Mouse (Mus musculus): ENCODE measurements around the gene Crebrf. TPM values are rescaled to one million over a fixed set of nuclear protein-coding genes. Genes with fewer than 3 reads are reported as not detected.
A peak's percentile ranks its signal among the peaks of the same experiment; 100 is the strongest.

Crebrf gene
- 10 to 100 TPM; 26.4 to 30.1 TPM for total RNA-seq (2021)

DNA sequence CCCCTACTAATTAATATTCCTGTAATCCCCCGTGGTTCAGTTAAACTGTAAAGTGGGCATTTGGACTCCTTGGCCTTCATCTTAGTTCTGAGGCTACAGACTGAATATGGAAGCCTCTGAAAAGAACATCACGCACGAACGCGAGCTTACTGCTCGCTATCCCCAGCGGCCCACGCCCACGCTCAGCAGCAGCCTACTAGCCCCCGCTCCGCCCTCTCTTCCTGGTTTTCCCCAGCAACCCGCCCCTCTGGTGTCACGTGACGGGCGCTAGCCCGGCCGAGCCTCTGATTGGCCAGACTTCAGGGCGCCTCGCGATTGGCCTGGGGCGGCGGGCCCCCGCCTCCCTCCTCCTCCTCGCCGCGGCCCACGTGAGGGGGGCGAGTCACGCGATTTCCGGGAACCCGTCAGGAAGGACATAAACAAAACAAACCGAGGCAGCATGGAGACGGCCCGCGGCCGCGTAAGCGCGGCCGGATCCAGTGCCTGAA is at the start of gene Crebrf:
Crebrf (plus strand) TSS at position 380 of the 488 bp plus-strand sequence.
- DNase-seq (ENCODE audit: extremely low spot score in 1 of 2, low spot score in 2 of 2): peak; percentile 97 to 100
- intact Hi-C loops (cut with DNase I): loop anchor here (5.0 kb wide), 1 partner anchor 67 kb away; the partner anchor contains the start of gene Bnip1

DNA sequence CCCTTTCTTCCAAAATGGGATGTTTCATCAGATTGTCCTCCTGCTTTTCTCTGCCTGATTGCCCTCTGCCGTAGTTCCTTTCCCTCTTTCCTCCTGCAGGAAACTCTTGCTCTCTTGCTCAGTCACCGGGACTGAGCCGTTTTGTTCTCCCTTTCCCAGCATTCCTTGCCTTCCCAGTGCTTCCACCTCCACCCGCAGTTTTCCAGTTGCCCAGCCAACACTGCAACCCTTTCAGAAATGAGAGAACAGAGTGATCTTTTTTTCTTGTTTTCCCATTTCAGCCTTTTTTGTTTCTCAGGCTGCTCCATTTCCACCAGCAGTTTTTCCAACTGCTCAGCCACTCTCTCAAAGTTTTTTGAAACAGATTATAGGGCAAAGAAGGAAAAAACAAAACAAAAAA is 44.2 kb upstream of the Crebrf start:
- intact Hi-C loops (cut with DNase I): no loop called here
- DNase-seq (ENCODE audit: extremely low spot score in 1 of 2, low spot score in 2 of 2): no peak

DNA sequence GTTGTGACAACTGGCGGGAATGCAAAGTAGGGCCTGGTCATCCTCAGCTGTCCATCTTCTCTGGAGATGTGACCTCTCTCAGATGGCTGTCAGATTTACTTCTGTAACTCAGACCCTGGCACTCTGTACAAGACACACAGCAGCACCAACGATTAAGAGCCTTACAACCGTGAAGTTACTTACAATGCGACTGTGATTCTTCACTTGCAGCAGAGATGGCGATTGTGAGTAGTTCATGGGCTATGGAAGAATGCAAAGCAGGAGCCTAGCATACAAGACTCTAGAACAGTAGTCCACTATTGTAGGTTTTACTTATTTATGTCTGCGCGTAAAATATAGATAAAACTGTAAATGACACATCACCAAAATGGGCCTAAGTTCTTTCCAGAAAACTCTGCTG is 39.6 kb upstream of the Crebrf start:
- intact Hi-C loops (cut with DNase I): no loop called here
- DNase-seq (ENCODE audit: extremely low spot score in 1 of 2, low spot score in 2 of 2): no peak

DNA sequence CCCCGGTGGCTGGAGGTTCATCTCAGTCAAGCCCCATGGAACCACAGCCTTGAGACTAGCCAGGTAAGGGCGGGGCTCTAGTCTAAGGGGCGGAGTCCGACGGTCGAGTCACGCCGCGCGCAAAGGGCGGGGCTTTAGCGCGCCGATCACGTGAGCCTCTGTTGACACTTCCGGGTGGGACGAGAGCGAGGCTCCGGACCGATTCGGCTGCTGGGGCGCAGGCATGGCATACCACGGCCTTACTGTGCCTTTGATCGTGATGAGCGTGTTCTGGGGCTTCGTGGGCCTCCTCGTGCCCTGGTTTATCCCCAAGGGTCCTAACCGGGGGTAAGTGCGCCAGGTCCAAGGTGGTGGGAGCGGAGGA is 39.2 kb upstream of the Crebrf start:
- intact Hi-C loops (cut with DNase I): no loop called here
- peak; percentile 85 to 93 for DNase-seq (ENCODE audit: extremely low spot score in 1 of 2, low spot score in 2 of 2)

DNA sequence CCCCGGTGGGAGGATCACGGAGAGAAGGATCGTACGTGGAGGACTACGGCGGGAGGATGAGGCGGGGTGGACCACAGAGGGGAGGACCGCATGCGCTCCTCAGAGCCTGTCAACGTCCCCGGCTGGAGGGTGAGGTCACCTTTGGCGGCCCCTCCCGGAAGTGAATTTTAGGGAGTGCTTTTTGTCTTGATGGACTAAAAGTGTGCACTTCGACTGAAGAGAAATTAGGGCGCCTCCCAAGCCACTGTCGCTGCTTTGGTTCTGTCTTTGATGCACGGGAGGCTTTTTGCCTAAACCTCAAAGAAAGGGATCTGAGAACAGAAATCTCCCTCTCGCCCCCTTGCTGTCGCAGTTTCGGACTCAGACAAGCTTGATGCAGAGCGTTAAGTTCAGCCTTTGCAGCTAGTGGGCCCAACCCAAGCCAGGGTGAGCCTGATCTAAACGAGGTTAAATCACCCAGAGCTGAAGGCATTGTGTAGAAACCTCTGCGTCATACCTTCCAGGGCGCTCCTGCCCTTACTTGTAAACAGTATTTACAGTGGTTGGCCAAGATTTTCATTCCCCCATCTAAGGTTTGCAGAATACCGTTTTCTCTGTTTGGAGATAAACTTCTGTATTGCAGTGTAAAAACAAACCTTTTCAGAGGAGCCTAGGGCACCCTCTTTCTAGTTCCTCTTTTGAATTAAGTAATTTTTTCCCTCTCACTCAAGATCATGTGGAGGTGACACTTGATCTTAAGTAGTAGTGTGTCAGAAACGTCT is 38.7 kb upstream of the Crebrf start:
- peak in 1 of 2 experiments; percentile 81 for DNase-seq (ENCODE audit: extremely low spot score in 1 of 2, low spot score in 2 of 2)
- intact Hi-C loops (cut with DNase I): no loop called here

DNA sequence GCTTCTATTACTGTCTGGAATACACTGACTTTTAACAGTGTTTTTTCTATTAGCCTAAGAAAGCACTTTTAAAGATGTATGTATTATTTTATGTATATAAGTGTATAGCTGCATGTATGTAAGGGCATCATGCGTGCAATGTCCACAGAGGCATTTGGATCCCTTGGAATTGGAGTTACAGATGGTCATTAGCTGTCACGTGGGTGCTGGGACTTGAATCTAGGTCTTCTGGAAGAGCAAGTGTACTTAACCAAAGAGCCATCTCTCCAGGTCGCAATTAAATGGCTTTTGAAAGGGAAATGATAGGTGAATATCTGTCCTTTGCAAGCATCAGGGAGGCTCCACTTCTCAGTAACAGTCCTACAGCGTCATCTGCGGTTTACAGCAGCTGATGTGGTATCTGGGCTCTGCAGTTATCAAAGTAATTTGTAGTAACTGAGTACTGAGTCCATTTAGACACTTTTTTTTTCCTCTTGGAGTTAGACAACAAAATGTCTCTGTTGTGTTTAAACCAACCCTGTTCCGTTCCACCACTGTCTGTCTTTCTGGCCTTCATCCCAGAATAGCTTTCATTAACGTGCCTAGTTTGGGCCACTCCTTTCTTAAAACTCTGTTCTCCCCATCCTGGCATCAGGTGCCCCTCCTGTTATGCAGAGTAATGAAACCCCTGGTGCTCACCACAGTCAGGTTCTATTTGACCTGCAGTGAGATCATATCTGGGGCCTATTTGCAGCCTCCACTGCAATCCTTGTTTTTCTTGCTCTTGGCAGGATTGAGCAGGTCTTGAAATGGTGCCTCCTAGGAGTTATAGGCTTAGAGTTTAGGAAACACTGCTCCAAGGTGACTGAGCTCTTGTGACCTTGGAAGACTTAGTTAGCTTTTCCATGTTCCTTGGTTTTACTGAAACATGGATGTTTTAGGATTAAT is 37.5 kb upstream of the Crebrf start:
- DNase-seq (ENCODE audit: extremely low spot score in 1 of 2, low spot score in 2 of 2): no peak
- intact Hi-C loops (cut with DNase I): no loop called here

DNA sequence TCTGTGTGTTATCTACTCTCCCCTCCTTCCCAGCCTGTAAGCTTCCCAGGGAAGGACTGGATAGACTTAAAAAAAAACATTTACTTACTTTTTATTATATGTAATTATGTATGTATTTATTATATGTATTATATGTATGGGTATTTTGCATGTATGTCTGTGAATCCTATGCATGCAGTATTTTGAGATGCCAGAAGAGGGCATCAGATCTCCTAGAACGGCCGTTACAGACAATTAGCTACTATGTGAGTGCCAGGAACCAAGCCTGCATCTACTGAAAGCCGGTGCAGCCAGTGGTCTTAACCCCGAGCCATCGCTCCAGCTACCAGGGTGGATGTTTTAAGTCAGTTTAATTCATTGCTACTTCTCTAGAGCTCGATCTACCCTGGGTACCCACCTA is 34.2 kb upstream of the Crebrf start:
- no peak for DNase-seq (ENCODE audit: extremely low spot score in 1 of 2, low spot score in 2 of 2)
- intact Hi-C loops (cut with DNase I): no loop called here

DNA sequence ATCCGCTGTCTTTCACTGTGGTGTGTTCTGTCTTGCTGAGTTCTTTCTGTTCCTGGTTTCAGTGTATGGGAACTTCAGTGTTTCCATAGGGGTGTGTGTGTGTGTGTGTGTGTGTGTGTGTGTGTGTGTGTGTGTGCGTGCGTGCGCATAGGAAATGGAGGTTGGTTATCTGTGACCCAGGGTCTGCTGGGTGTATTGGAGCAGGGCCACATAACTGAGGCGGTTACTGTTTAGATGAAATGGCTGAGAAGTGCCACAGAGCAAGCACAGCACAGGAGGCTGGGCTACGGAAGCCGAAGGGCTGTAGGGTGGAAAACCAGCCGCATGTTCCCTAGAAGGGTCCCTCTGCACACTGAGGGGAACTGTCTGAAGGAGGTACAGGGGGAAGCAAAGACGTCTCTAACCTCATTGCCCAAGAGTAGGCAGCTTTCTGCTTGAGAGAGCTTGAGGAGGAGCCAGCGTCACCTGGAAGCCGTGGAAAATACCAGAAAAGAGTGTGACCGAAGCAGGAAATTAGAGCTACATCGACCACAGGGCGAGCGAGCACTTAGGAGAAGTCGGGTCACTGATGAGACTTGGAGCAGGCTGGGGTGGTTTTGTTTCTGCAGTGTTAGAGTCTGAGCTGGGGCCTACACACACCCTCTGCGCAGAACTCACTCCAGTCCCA is 29.0 kb upstream of the Crebrf start:
- intact Hi-C loops (cut with DNase I): no loop called here

DNA sequence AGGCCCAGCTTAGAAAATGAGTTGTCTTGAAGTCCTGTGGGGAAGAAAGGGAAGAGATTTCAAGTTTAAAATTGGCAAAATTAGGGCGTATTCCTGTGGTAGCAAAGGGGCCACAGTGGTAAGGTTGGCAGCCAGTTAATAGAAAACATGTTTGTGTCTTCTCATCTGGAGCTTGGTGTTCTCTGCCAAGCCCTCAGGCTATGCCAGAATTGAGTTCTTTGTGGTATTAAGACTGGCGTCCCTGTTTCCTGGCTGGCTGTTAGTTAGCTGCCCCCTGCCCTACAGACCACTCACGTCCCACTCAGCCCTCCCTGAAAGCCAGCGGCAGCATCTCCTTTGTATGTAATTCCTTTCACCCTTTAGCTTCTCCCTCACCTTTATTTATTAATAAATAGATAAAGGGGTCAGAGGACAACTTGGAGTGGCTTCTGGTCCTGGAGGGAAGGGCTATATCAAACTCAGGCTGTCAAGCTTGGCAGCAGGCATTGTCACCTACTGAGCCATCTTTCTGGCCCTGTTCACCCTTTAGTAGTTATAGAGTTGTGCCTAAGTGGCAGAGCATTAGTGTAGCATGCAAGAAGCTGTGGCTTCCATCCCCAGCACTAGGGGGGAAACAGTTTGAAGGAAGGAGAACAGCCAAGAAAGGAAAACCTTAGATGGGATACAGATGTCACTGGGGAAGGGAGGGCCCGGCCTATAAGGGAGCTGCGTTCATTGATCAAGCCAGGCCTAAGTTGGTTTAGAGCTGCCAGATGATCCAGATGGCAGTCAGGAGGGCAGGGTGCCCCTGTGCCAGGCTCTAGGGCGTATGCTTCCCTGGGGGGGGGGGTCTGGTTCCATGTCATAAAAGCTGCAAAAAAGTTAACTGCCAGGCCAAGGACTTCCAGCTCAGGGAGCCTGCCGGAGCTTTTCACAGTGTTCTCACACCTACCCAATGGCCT is 26.4 kb upstream of the Crebrf start:
- intact Hi-C loops (cut with DNase I): no loop called here
- DNase-seq (ENCODE audit: extremely low spot score in 1 of 2, low spot score in 2 of 2): peak in 1 of 2 experiments; percentile 37

More for the DNA sequence above, 29.0 kb upstream of the Crebrf start:
- no peak for DNase-seq (ENCODE audit: extremely low spot score in 1 of 2, low spot score in 2 of 2)

DNA sequence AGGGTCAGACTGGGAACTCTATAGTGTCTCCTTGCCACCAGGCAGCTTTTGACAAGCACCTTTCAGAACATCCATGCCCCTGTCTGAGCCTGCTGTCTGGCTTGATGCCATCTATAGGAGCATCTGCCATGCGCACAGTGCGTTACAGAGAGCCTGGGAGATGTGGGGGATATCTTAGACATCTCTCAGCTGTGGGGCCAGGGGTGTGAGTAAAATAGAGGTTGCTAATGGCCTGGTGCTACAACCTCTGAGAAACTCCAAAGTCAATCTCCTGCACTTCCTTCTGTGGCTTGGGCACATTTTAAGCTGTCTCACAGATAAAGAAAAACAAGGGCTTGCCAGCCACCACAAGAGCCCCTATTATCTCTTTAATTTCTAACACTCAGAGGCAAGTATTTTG is 25.6 kb upstream of the Crebrf start:
- intact Hi-C loops (cut with DNase I): no loop called here
- no peak for DNase-seq (ENCODE audit: extremely low spot score in 1 of 2, low spot score in 2 of 2)

DNA sequence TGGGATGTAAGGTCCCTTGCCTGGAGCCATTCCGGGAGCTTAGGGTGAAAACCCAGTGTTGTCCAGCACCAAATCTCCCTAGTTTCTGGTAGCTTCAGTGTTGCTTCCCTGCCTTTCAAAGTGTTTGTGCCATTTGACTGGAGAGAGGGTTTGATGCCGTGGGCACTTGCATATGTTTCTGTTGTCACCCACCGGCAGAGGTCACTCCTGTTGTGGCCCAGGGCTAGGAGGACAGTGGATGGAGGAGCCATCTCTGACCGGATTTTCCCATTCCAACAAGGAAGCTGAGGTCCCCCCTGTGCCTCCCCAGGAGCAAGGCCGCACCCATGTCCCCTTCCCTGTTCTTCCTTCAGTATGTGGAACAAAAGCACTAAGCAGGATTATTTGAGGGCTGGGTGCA is 25.2 kb upstream of the Crebrf start:
- DNase-seq (ENCODE audit: extremely low spot score in 1 of 2, low spot score in 2 of 2): no peak
- intact Hi-C loops (cut with DNase I): no loop called here

DNA sequence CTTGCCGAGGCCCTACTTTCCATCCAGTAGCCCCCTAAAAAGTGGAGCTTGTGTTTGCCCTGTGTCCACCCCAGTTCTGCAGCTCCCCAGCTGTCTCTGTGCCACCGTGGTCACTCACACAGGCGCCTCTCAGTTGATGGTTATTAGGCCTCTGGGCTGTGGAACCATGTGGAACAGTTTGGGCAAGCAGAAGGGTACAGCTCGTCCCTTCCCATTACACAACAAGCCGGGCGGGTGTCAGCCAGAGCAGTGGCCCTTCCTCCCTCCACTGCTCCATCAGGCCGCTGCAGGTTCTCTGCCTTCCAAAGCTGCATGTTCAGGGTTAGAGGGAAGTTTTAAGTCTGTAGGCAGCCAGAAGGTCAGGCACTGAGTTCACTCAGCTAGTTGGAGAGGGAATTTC is 24.3 kb upstream of the Crebrf start:
- intact Hi-C loops (cut with DNase I): no loop called here
- no peak for DNase-seq (ENCODE audit: extremely low spot score in 1 of 2, low spot score in 2 of 2)

DNA sequence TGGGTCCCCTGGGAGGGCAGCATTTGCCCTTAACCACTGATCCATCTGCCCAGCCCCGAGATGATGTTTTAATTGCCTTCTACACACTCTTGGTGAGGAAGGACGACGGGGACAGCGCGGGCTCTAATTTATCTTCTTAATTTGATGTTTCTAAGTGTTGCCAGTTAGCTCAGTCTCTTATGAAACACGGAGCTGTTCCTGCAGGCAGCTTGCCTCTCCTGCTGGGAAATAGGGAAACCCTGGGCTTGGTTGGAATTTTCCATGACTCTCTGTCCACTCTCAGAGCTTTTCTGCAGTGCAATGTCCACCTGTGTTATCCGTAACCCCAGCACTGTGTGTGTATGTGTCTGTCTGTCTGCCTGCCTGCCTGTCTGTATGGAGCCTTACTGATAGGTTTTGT is 22.0 kb upstream of the Crebrf start:
- no peak for DNase-seq (ENCODE audit: extremely low spot score in 1 of 2, low spot score in 2 of 2)
- intact Hi-C loops (cut with DNase I): no loop called here

DNA sequence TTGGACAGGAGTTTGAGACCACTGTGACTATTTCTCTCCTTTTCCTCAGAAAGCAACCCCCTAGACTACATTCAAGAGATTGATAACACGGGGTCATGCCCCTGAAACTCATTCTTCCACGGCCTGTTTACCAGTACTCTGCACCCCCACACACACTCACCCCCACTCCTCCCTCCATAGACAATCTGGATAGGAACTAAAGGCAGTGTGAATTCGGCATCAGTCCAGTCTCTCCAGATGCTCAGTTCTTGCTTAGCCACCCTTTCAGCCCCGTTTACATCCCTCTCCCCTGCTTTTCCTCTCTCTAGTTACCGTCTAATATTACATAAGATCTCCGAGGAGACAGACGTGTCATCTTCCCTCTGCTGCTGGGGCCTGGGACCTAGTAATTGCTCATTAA is 21.3 kb upstream of the Crebrf start:
- intact Hi-C loops (cut with DNase I): no loop called here
- DNase-seq (ENCODE audit: extremely low spot score in 1 of 2, low spot score in 2 of 2): no peak

DNA sequence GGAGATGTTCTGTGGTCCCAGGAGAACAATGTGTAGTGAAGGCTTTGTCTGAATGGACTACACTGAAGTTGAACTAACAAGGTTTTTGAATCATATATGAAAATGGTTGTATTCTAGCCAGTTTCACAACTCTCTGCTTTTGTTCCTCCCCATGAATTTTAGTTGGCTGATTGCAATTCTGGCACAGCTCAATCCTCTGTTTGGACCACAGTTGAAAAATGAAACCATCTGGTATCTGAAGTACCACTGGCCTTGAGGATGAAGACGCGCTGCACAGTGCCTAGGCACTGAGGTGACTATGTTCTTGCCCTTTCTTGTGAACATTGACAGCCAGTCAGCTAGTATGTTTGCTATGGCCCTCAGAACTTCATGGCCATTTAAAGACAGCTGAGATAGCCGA is 20.3 kb upstream of the Crebrf start:
- DNase-seq (ENCODE audit: extremely low spot score in 1 of 2, low spot score in 2 of 2): no peak
- intact Hi-C loops (cut with DNase I): no loop called here

DNA sequence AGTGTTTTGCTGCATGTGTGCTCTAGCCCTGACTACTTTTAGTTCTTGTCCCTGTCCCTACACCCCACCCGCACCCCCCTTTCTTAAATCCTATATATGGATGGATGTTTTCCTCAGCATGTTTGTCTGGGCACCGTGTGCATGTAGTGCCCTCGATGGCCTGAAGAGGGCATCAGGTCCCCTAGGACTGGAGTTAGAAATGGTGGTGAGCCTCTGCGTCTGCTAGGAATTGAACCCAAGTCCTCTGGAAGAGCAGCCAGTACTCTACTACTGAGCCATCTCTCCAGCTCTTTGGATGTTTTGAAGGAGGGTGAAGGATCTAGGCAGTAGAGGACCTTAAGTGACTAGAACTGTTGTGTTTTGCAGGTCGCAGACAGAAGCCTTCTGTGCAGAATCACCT is 16.6 kb upstream of the Crebrf start:
- no peak for DNase-seq (ENCODE audit: extremely low spot score in 1 of 2, low spot score in 2 of 2)
- intact Hi-C loops (cut with DNase I): no loop called here

DNA sequence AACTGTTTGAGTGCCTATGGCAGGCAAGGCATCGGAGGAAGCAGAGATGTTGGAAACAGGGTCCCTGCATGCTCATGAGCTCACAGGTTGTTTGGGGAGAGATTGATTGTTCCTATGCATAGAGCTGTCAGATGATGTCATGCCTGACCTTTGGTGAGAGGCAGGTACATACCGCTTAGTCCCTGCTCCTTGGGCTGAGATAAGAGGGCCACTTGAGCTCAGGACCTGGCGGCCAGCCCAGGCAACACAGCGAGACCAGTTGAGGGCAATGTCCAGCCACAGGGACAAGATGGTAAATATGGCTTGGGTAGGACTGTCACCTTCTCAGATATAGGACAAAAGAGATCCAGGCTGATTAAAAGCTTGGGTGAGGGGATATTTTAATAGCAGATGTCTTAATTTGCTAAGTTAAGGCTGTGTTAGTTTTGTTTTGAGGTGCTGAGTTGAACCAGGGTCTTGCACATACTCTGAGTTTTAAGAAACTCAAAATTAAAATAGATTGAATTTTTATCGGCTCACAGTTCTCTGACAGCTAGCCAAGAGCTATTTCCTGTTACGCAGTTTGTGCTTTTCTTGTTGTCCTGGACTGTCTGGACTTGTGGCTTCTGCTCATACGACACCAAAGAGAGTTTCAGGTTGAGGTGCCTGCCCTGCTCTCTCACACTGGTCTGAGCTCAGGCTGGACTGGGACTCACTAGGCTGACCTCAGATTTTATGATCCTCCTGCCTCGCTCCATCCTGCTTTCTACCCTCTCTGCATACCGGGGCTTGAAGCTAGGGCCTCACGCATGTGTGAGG is 15.4 kb upstream of the Crebrf start:
- intact Hi-C loops (cut with DNase I): no loop called here

DNA sequence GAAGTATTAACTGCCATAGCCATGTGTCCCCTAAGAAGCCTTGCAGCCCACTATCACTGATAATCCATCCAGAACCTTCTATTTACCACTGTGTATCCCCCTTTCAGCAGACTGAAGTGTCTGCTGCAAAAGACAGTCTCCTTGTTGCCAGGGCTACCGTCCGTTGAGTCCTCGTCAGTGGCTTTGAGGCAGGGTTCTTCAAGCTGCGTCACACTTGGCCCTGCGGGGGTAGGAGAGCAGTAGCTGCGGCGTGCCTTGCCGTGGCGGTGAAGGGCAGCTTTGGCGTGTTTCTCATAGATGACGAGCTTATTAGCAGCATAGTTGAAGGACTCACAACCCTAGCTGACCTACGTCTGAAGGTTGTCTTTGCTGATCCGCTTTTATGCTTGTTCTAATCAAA is 13.9 kb upstream of the Crebrf start:
- no peak for DNase-seq (ENCODE audit: extremely low spot score in 1 of 2, low spot score in 2 of 2)
- intact Hi-C loops (cut with DNase I): no loop called here

More for the DNA sequence above, 15.4 kb upstream of the Crebrf start:
- no peak for DNase-seq (ENCODE audit: extremely low spot score in 1 of 2, low spot score in 2 of 2)
